Mouse (Mus musculus) kidney, embryonic 15.5 days (tissue): Measurements from ENCODE around the gene Vldlr. TPM values are rescaled to one million over a fixed set of nuclear protein-coding genes. Genes with fewer than 3 reads are reported as not detected.

ENCODE experiments used
- ATAC-seq: fragments of 200-750 bp; cut with Nextera tagmentation; replicated peaks from 2 replicates; pipeline ENCODE4 v1.8.0; 2017; ENCODE audit warnings: moderate TSS enrichment; ENCODE audit not compliant: low FRiP score
- H3K27ac ChIP-seq: fragments of 300-500 bp; sonication (generic); 2 replicates; pipeline ENCODE4 v1.5.1; 2015; ENCODE audit warnings: mild to moderate bottlenecking, inconsistent platforms
- H3K27me3 ChIP-seq: fragments of 300-500 bp; sonication (generic); 2 replicates; pipeline ENCODE4 v1.6.1; 2015; ENCODE audit warnings: inconsistent platforms
- H3K36me3 ChIP-seq: fragments of 300-500 bp; sonication (generic); 2 replicates; pipeline ENCODE4 v1.6.1; 2015; ENCODE audit warnings: inconsistent platforms
- H3K4me1 ChIP-seq: fragments of 300-500 bp; sonication (generic); 2 replicates; pipeline ENCODE4 v1.6.1; 2015; ENCODE audit warnings: inconsistent platforms
- H3K4me2 ChIP-seq: fragments of 300-500 bp; sonication (generic); 2 replicates; pipeline ENCODE4 v1.6.1; 2015; ENCODE audit warnings: moderate library complexity, mild to moderate bottlenecking, inconsistent platforms
- H3K4me3 ChIP-seq: fragments of 300-500 bp; sonication (generic); replicated peaks from 2 replicates; pipeline ENCODE4 v1.5.1; 2015; ENCODE audit warnings: mild to moderate bottlenecking, inconsistent platforms
- H3K9ac ChIP-seq: fragments of 300-500 bp; sonication (generic); 2 replicates; pipeline ENCODE4 v1.6.1; 2015; ENCODE audit warnings: mild to moderate bottlenecking, inconsistent platforms
- H3K9me3 ChIP-seq: fragments of 300-500 bp; sonication (generic); replicated peaks from 2 replicates; pipeline ENCODE4 v1.6.1; 2016; ENCODE audit warnings: inconsistent platforms
- WGBS: fragments of 180-500 bp; shearing (Covaris S2); methylation state at CpG from one replicate; pipeline ENCODE4 v1.1.7; 2015; ENCODE audit warnings: mixed read lengths; 5-methylcytosine and 5-hydroxymethylcytosine counted together
- polyA plus RNA-seq: library from polyadenylated mRNA; unstranded; fragments of >200 nt; fragmentation: Nextera tagmentation; extraction: Ambion mirVana; gene quantifications from 2 replicates; pipeline ENCODE4 v1.2.1, GENCODE M21; 2015

Vldlr gene
- polyA plus RNA-seq: 30.9 and 31.8 TPM in 2 replicates

DNA sequence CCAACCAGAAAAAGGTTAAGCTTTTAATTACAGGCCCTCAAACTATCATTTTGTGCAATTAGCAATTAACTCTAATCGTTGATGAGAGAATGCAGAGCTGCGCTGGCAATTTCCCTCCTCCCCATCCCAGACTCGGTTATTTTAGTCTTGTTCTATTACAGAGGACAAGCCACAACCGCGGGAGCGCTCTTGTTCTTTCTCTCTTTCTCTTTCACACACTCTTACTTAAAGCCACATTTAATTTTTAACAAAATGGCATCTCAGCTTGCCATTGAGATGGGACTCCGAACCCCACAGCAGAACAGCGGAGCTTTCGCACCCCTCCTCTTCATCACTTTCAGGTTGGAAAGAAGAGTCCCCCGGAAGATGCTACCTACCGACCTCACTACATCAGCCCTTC, at the start of gene Vldlr:
Gene Vldlr (plus strand): TSS at position 167 of the 400 bp plus-strand sequence.
- H3K9me3 ChIP-seq: no peaks in the 10 kb centered on the region
- no peak for ATAC-seq
- H3K4me3 ChIP-seq: peak within 1 kb of the TSS; percentile 73
- WGBS: 3% methylated on average over 11 of the region's 11 CpGs
- H3K9ac ChIP-seq: peak within 1 kb of the TSS; percentile 71
- H3K4me2 ChIP-seq: peak within 1 kb of the TSS; percentile 94
- no peaks in the 10 kb centered on the region for H3K36me3 ChIP-seq
- H3K27ac ChIP-seq: peak within 1 kb of the TSS; percentile 91
- peaks cover 14% of the 10 kb centered on the region for H3K27me3 ChIP-seq
- peaks cover 34% of the 10 kb centered on the region for H3K4me1 ChIP-seq

DNA sequence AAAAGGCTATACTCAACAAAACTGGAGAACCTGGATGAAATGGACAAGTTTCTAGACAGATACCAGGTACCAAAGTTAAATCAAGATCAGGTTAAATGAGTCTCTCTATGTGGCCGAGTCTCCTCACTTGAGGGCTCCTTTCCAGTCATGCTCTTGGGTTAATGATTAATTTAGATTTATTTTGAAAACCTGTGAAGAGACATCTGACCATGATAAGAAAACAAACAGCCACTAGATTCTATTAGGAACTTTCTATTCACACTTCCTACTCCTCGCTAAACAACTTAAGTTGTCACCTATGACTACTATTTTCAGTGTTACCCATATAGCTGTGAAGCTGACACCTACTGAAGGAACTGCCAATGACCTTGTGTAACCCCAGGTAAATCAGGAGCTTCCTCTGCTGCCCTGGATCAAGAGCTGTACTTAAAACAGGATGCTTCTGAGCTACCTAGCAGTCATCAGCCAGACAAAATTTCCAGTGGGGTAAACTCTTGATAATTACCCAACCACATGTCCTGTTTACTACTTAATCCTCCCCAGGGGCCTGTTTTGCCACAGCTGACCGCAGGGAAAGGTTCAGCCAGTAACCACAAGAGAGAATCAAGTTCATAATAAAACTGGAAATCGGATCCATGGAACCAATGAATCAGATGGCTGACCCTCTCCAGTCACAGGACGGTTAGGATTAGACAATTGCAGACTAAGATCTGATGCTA, 48.5 kb upstream of the Vldlr start:
- Histone ChIP-seq H3K4me3 (no peak overlapping the region), H3K27ac (no peak overlapping the region), H3K9ac (no peak overlapping the region), H3K36me3 (no peaks in the 10 kb centered on the region), H3K9me3 (no peaks in the 10 kb centered on the region), H3K4me1 (peaks cover 5% of the 10 kb centered on the region; the same call in 1 of the 2 replicates), H3K27me3 (no peaks in the 10 kb centered on the region), H3K4me2 (no peak overlapping the region)
- 47% methylated on average over 5 of the region's 5 CpGs for WGBS
- ATAC-seq: no peak

- no peaks in the 10 kb centered on the region for H3K9me3 ChIP-seq
- no peak for ATAC-seq
Measured at GRCm38 (mm10) chr19:27173836-27174235, 42.4 kb upstream of the Vldlr start.

GRCm38 (mm10) chr19:27175617-27176016, 40.7 kb upstream of the Vldlr start:
- H3K27ac ChIP-seq: no peak overlapping the region
- H3K4me2 ChIP-seq: no peak overlapping the region
- no peak overlapping the region for H3K9ac ChIP-seq
- H3K4me3 ChIP-seq: no peak overlapping the region
- ATAC-seq: no peak
- H3K36me3 ChIP-seq: no peaks in the 10 kb centered on the region
- no peaks in the 10 kb centered on the region for H3K9me3 ChIP-seq
- H3K4me1 ChIP-seq: 0 out of 2 replicates have a peak, but pooled peaks cover 7% of the 10 kb centered on the region
- no peaks in the 10 kb centered on the region for H3K27me3 ChIP-seq
- 85% methylated on average over 1 of the region's 1 CpGs for WGBS

More at GRCm38 (mm10) chr19:27173836-27174235, 42.4 kb upstream of the Vldlr start:
- H3K4me2 ChIP-seq: no peak overlapping the region
- no peaks in the 10 kb centered on the region for H3K4me1 ChIP-seq
- no peak overlapping the region for H3K9ac ChIP-seq
- 43% methylated on average over 2 of the region's 2 CpGs for WGBS
- no peaks in the 10 kb centered on the region for H3K27me3 ChIP-seq
- H3K36me3 ChIP-seq: no peaks in the 10 kb centered on the region
- H3K4me3 ChIP-seq: no peak overlapping the region
- no peak overlapping the region for H3K27ac ChIP-seq

- no peak overlapping the region for H3K9ac ChIP-seq
- no peaks in the 10 kb centered on the region for H3K36me3 ChIP-seq
- H3K27ac ChIP-seq: no peak overlapping the region
- 73% methylated on average over 4 of the region's 4 CpGs for WGBS
- no peak overlapping the region for H3K4me3 ChIP-seq
- H3K9me3 ChIP-seq: no peaks in the 10 kb centered on the region
- 0 out of 2 replicates have a peak, but pooled peaks cover 7% of the 10 kb centered on the region for H3K4me1 ChIP-seq
- H3K4me2 ChIP-seq: no peak overlapping the region
- H3K27me3 ChIP-seq: no peaks in the 10 kb centered on the region
- ATAC-seq: no peak
Measured at GRCm38 (mm10) chr19:27176558-27176957, 39.7 kb upstream of the Vldlr start.

DNA sequence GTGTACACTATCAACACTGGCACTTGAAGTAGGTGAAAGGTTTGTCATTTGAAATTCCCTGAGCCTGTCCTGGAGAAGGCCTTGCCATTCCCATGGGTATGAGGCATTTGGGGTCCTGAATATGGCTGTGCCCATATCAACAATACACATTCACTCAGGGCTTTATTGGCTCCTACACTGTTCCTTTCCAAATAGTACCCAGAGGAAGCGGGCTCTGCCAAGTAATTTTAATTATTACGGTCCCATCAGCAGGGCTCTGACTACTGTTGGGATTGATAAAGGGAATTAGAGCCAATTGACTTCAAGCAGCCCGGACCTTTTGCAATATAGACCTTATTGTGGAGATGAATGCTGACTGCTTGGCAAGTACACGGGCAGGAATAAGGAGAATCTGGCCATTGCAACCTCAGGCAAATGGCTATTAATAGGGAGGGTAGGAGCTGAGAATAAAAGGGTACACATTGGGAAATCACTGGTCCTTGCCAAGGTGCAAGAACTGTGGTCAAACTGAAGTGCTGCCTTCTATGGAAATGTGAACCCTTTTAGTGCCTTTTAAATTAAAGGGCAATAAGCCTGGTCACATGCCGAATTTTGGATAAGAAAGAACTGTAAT, 38.0 kb upstream of the Vldlr start:
- Histone ChIP-seq H3K4me3 (no peak overlapping the region), H3K4me1 (0 out of 2 replicates have a peak, but pooled peaks cover 7% of the 10 kb centered on the region), H3K36me3 (no peaks in the 10 kb centered on the region), H3K4me2 (no peak overlapping the region), H3K27me3 (no peaks in the 10 kb centered on the region), H3K27ac (no peak overlapping the region), H3K9me3 (no peaks in the 10 kb centered on the region), H3K9ac (no peak overlapping the region)
- WGBS: 90% methylated on average over 5 of the region's 5 CpGs
- ATAC-seq: no peak

DNA sequence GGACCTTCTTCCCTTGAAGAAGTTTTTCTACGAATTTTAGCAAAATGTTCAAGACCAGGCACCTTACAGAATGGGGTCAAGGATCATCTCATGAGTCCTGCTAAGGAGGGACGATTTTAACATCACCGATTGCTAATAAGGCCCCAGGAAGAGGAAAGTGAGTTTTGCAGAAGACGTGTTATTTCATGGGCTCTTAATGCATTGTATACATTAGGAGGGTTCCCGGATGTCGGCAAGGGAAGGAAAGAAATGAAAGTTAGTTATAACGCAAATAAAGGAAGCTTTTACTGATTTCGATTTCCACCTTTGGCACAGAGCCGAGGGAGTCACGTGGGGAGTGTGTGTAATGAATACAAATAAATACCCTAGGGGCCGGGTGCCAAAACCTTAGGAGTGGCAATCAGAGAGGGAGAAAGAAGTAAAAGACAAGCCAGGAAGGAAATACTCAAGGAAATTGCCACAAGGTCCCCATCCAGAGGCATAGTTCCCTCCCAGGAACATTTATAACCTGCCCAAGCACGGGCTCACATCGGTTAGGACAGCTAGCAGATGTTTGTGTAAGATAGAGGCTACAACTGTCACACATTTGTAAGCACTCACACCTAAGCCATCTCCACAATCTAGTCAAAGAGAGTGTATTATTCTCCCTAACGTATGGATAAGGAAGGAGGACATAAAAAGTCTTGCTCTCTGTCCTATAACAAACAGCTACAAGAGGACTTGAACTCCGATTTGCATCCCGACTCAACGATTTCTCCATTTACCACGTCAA, 35.7 kb upstream of the Vldlr start:
- ATAC-seq: no peak
- Histone ChIP-seq H3K4me2 (peak overlapping the region; percentile 3; the same call in 1 of the 2 replicates), H3K36me3 (no peaks in the 10 kb centered on the region)

GRCm38 (mm10) chr19:27183511-27183910, 32.8 kb upstream of the Vldlr start:
- Histone ChIP-seq H3K27me3 (no peaks in the 10 kb centered on the region), H3K36me3 (no peaks in the 10 kb centered on the region), H3K9me3 (no peaks in the 10 kb centered on the region), H3K4me3 (no peak overlapping the region), H3K4me1 (0 out of 2 replicates have a peak, but pooled peaks cover 7% of the 10 kb centered on the region), H3K4me2 (no peak overlapping the region), H3K27ac (no peak overlapping the region), H3K9ac (no peak overlapping the region)
- no peak for ATAC-seq
- 86% methylated on average over 7 of the region's 7 CpGs for WGBS

More for the DNA sequence above, 35.7 kb upstream of the Vldlr start:
- Histone ChIP-seq H3K9me3 (no peaks in the 10 kb centered on the region), H3K27me3 (no peaks in the 10 kb centered on the region), H3K4me1 (0 out of 2 replicates have a peak, but pooled peaks cover 7% of the 10 kb centered on the region), H3K4me3 (no peak overlapping the region), H3K27ac (0 out of 2 replicates have a peak overlapping the region, but pooled peaks have one; percentile 6), H3K9ac (no peak overlapping the region)
- WGBS: 57% methylated on average over 18 of the region's 18 CpGs

DNA sequence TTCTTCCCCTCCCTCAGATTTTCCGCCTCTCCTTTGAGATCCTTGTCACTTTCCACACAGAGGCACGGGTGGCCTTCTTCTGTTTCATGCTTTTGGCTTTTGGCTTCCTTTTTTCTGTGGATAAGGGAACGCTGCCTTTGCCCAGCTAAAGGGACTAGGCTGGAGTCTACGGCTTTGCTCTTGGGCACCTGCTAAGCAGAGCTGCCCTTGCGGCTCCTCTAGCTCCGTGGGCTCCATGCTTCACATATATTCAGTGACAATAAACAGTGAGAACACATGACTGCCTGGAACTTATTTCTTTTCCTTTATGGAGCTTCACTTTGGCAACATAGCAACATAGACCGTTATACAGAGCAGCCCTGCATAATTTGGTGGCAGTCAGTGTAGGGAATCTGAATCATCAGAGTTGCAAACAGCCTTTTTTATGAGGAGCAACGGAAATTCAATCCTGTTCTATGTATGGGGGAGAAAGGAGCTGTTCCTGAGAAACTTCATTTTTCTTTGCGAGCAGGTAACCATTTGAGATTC, 12.5 kb upstream of the Vldlr start:
- WGBS: 68% methylated on average over 9 of the region's 9 CpGs
- H3K9me3 ChIP-seq: no peaks in the 10 kb centered on the region
- H3K27ac ChIP-seq: no peak overlapping the region
- H3K4me1 ChIP-seq: no peaks in the 10 kb centered on the region
- no peaks in the 10 kb centered on the region for H3K27me3 ChIP-seq
- H3K4me2 ChIP-seq: no peak overlapping the region
- no peak overlapping the region for H3K9ac ChIP-seq
- H3K36me3 ChIP-seq: no peaks in the 10 kb centered on the region
- no peak overlapping the region for H3K4me3 ChIP-seq
- ATAC-seq: no peak

GRCm38 (mm10) chr19:27210991-27211390, 5.3 kb upstream of the Vldlr start:
- peaks cover 14% of the 10 kb centered on the region for H3K27me3 ChIP-seq
- H3K4me3 ChIP-seq: no peak overlapping the region
- H3K27ac ChIP-seq: no peak overlapping the region
- H3K4me1 ChIP-seq: peaks cover under 1% of the 10 kb centered on the region; the same call in 1 of the 2 replicates
- no peak overlapping the region for H3K4me2 ChIP-seq
- 80% methylated on average over 2 of the region's 2 CpGs for WGBS
- ATAC-seq: no peak
- no peak overlapping the region for H3K9ac ChIP-seq
- no peaks in the 10 kb centered on the region for H3K36me3 ChIP-seq
- no peaks in the 10 kb centered on the region for H3K9me3 ChIP-seq

- 68% methylated on average over 4 of the region's 4 CpGs for WGBS
- Histone ChIP-seq H3K9ac (no peak overlapping the region), H3K4me1 (peaks cover 33% of the 10 kb centered on the region), H3K9me3 (no peaks in the 10 kb centered on the region), H3K4me2 (no peak overlapping the region), H3K36me3 (no peaks in the 10 kb centered on the region), H3K27ac (no peak overlapping the region), H3K27me3 (peaks cover 14% of the 10 kb centered on the region), H3K4me3 (no peak overlapping the region)
- no peak for ATAC-seq
Measured at GRCm38 (mm10) chr19:27215596-27215995, 688 bp upstream of the Vldlr start.
